Mouse (Mus musculus) lung, postnatal 25 days (tissue): ENCODE measurements at regions not wholly inside any gene's neighbourhood (a gene's known extent, or its start where the extent isn't known, plus 50 kb on each side); places are given as distances from the start of the nearest gene placed in this dataset.

Experiments
- DNase-seq: peaks from one replicate; pipeline ENCODE4 v3.0.0; 2022; ENCODE audit warnings: low spot score

GRCm38 (mm10) chr10:12234141-12234540, 635.0 kb downstream of the Utrn start:
- DNase-seq = no peak

GRCm38 (mm10) chr10:12248853-12249252, 620.3 kb downstream of the Utrn start:
- no peak for DNase-seq

GRCm38 (mm10) chr10:12253274-12253673, 615.9 kb downstream of the Utrn start:
- DNase-seq = no peak

GRCm38 (mm10) chr10:12285679-12286078, 583.5 kb downstream of the Utrn start:
- no peak for DNase-seq

GRCm38 (mm10) chr10:12298887-12299286, 570.3 kb downstream of the Utrn start:
- DNase-seq = no peak

- DNase-seq = no peak
These were observed 566.8 kb downstream of the Utrn start for GRCm38 (mm10) chr10:12302396-12302795.

GRCm38 (mm10) chr10:12320311-12320710, 548.9 kb downstream of the Utrn start:
- DNase-seq = no peak
